Mouse (Mus musculus) small intestine, adult 2 months (tissue): ENCODE results near the gene Rad9b. TPM values are rescaled to one million over a fixed set of nuclear protein-coding genes. Genes with fewer than 3 reads are reported as not detected.

Experiments
- H3K27ac ChIP-seq: fragments of 200-500 bp; 2 replicates; pipeline ENCODE4 v1.5.1; 2012; ENCODE audit warnings: low read depth, low read length, control low read depth, inconsistent platforms; ENCODE audit not compliant: insufficient read depth
- H3K27me3 ChIP-seq: fragments of 200-500 bp; 2 replicates; pipeline ENCODE4 v1.6.1; 2012; ENCODE audit warnings: mild to moderate bottlenecking, moderate library complexity, low read length, inconsistent platforms; ENCODE audit not compliant: control insufficient read depth, insufficient read depth
- H3K36me3 ChIP-seq: fragments of 200-500 bp; 2 replicates; pipeline ENCODE4 v1.6.1; 2012; ENCODE audit warnings: mild to moderate bottlenecking, low read length, control low read depth, inconsistent platforms; ENCODE audit not compliant: control insufficient read depth, insufficient read depth
- H3K4me1 ChIP-seq: fragments of 200-500 bp; 2 replicates; pipeline ENCODE4 v1.6.1; 2012; ENCODE audit warnings: low read length, inconsistent platforms, mixed read lengths; ENCODE audit not compliant: control insufficient read depth, insufficient read depth, insufficient read length
- H3K4me3 ChIP-seq: fragments of 200-500 bp; 2 replicates; pipeline ENCODE4 v1.5.1; 2012; ENCODE audit warnings: low read depth, mild to moderate bottlenecking, control low read depth, inconsistent platforms, low read length, moderate library complexity
- CTCF ChIP-seq: fragments of 200-500 bp; IDR thresholded peaks from 2 replicates; pipeline ENCODE4 v1.5.1; 2012; ENCODE audit warnings: low read depth, mild to moderate bottlenecking, control low read depth, inconsistent platforms, low read length, moderate library complexity, mixed read lengths; ENCODE audit not compliant: insufficient replicate concordance, insufficient read length; ENCODE audit errors: extremely low read depth
- POLR2A ChIP-seq: fragments of 200-500 bp; IDR thresholded peaks from 2 replicates; pipeline ENCODE4 v1.6.1; 2012; ENCODE audit warnings: low read depth, mild to moderate bottlenecking, control low read depth, inconsistent platforms, low read length, moderate library complexity
- WGBS: fragments of 180-500 bp; shearing (Covaris S2); methylation state at CpG from one replicate; pipeline ENCODE4 v1.1.7; 2018; 5-methylcytosine and 5-hydroxymethylcytosine counted together
- polyA plus RNA-seq: library from polyadenylated mRNA; depleted of rRNA; stranded (reverse); fragments of >200 nt; gene quantifications from 2 replicates; pipeline ENCODE4 v1.2.3, GENCODE M21; 2012

Gene Rad9b
- polyA plus RNA-seq, 1 experiment: 0.98 TPM

DNA sequence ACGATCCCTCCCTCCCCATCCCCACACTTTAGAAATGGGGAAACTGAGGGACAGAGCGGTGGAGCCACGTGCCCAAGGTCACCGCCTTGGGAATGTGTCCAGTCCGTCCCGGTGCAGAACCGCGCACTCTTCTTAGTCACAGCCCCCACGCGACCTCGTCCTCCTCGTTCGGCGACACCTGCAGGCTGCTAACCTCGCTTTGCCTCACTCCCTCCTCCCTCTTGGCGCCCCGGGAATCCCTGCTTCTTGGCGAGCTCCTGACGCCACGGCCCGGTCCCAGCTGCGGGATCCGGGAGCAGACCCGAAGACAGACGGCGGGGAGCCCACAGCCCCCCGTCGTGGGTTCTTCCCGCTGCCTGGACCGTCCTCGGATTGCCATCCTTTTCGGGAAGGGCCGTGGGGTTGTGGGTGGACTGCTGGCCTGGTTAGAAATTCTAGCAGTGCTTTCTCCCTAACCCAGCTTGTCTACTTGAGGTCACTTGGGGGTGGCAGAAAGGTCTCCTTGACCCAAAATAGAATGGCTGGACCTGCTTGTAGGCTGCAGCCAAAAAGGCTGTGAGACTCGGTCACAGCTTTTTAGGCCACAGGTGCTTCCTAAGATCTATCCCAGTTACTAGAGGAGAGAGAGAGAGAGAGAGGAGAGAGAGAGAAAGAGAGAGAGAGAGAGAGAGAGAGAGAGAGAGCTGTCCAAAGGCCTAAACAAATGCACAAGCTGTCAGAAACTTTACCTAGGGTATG is 68.8 kb downstream of the Rad9b start:
- peak; percentile 20; the same call in 1 of the 2 replicates for TF ChIP-seq POLR2A
- no peak for TF ChIP-seq CTCF
- Histone ChIP-seq H3K27ac (peak overlapping the region; percentile 71), H3K27me3 (no peaks in the 10 kb centered on the region), H3K36me3 (peaks cover 1% of the 10 kb centered on the region; the same call in 1 of the 2 replicates), H3K4me1 (peaks cover 38% of the 10 kb centered on the region; the same call in 1 of the 2 replicates), H3K4me3 (peak overlapping the region; percentile 88)
- 1% methylated on average over 34 of the region's 34 CpGs for WGBS

- TF ChIP-seq POLR2A (peak; percentile 81), CTCF (no peak)
- Histone ChIP-seq H3K27ac (peak within 1 kb of the TSS; percentile 71), H3K27me3 (no peaks in the 10 kb centered on the region), H3K36me3 (peaks cover 1% of the 10 kb centered on the region; the same call in 1 of the 2 replicates), H3K4me3 (peak within 1 kb of the TSS; percentile 88), H3K4me1 (peaks cover 41% of the 10 kb centered on the region; the same call in 1 of the 2 replicates)
- under 1% methylated on average over 114 of the region's 114 CpGs for WGBS
Observed at GRCm38 (mm10) chr5:122284183-122285028, 69.6 kb downstream of the Rad9b start, which contains the start of gene Pptc7. TSS of gene Pptc7 (plus strand) at chr5:122284365.

DNA sequence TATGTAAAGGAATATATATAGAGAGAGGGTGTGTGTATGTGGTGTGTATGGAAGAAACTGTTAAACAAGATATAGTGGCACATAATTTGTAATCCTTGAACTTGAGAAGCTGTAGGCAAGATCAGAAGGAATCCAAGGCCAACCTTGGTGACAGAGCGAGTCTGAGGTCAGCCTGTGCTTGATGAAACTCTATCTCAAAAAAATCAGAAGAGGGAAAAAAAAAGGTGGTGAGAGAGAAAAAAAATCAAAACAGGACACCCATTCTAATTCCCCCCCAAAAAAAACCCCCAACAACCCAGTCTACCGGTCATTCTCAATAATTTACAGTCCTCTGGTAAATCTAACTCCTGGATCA is 70.2 kb downstream of the Rad9b start:
- peaks cover 38% of the 10 kb centered on the region; the same call in 1 of the 2 replicates for H3K4me1 ChIP-seq
- TF ChIP-seq POLR2A (no peak), CTCF (no peak)
- no peaks in the 10 kb centered on the region for H3K27me3 ChIP-seq
- peaks cover 1% of the 10 kb centered on the region; the same call in 1 of the 2 replicates for H3K36me3 ChIP-seq
- WGBS: 19% methylated on average over 2 of the region's 2 CpGs
- peak overlapping the region; percentile 42; the same call in 1 of the 2 replicates for H3K27ac ChIP-seq
- H3K4me3 ChIP-seq: no peak overlapping the region

- H3K27me3 ChIP-seq: no peaks in the 10 kb centered on the region
- TF ChIP-seq POLR2A: no peak; the same call in 1 of the 2 replicates
- no peak for TF ChIP-seq CTCF
- H3K36me3 ChIP-seq: no peaks in the 10 kb centered on the region
- peak overlapping the region; percentile 98 for H3K27ac ChIP-seq
- H3K4me1 ChIP-seq: peaks cover 20% of the 10 kb centered on the region; the same call in 1 of the 2 replicates
- peak overlapping the region; percentile 21; the same call in 1 of the 2 replicates for H3K4me3 ChIP-seq
- 15% methylated on average over 19 of the region's 19 CpGs for WGBS
Observed at GRCm38 (mm10) chr5:122280827-122281462, 73.1 kb downstream of the Rad9b start.

DNA sequence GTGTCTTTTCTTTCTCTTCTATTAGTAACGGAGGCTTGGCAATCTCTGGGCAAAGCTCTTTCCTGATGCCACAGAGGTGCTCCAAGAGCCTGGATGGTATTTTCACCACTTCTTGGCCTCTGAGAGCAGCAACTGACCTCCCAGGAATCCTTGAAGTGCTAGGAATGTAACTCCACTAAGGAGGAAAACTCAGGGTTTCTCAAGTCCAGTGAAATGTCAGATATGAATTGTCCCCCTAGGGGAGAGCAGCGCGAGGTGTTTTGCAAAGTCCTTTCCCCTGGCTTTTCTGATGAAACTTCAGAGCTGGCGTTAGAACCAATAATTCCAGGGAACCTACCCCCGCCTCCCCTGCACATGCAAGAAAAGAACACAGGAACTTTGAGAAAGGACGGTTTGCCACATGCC is 73.6 kb downstream of the Rad9b start:
- Histone ChIP-seq H3K27ac (peak overlapping the region; percentile 98), H3K27me3 (no peaks in the 10 kb centered on the region), H3K36me3 (no peaks in the 10 kb centered on the region), H3K4me3 (peak overlapping the region; percentile 21; the same call in 1 of the 2 replicates), H3K4me1 (peaks cover 21% of the 10 kb centered on the region; the same call in 1 of the 2 replicates)
- WGBS: 17% methylated on average over 6 of the region's 6 CpGs
- TF ChIP-seq POLR2A: no peak
- TF ChIP-seq CTCF: no peak

- TF ChIP-seq CTCF: no peak
- no peak for TF ChIP-seq POLR2A
- Histone ChIP-seq H3K27ac (peak overlapping the region; percentile 98), H3K4me3 (no peak overlapping the region), H3K4me1 (peaks cover 26% of the 10 kb centered on the region; the same call in 1 of the 2 replicates), H3K36me3 (no peaks in the 10 kb centered on the region), H3K27me3 (no peaks in the 10 kb centered on the region)
- 24% methylated on average over 12 of the region's 12 CpGs for WGBS
Observed at GRCm38 (mm10) chr5:122279799-122280421, 74.1 kb downstream of the Rad9b start.
